Mouse (Mus musculus): Measurements from ENCODE around the gene Sufu.
A peak's percentile ranks its signal among the peaks of the same experiment; 100 is the strongest.

The Sufu gene

DNA sequence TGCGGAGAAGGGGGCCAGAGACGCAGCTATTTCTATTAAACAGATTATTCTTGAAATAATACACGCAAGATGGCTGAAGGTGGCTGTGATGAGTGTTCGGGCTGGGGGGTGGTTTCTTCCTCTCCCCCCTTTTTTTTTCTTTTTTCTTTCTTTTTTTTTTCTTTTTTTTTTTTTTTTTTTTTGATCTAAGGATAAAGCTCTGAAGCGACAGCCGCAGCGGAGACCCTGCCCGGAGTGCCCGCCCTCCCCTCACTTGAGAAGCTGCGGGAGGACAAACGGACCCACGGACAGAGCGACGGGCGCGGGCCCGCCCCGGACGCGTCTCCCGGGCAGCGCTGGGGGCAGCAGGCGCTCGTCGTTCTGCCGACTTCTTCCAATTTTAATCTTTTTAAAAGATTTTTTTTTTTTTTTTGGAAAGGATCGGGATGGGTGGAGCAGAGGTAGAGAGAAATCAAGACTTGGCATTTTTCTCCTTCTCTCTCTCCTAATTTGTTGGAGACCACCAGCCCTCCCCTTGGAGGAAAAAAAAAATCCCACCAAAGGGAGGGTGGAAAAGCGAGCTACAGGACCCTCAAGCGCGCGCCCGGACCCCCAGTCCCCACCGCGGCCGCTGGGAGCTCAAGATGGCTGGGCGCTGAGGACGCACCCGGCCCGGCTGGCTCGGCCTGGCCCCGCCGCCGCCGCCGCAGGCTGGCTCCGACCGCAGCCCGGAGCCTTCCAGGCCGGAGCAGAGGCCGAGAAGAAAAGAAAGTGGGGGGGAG, 104.1 kb downstream of the Sufu start:
- peak; percentile 56 to 64 for DNase-seq

- DNase-seq = peak; percentile 69 to 74
Observed at GRCm38 (mm10) chr19:46501401-46502068, 104.8 kb downstream of the Sufu start, which contains the start of gene Trim8. Gene Trim8 (plus strand): TSS chr19:46501702.

GRCm38 (mm10) chr19:46502069-46502455, 105.4 kb downstream of the Sufu start:
- DNase-seq = peak; percentile 81 to 85

DNA sequence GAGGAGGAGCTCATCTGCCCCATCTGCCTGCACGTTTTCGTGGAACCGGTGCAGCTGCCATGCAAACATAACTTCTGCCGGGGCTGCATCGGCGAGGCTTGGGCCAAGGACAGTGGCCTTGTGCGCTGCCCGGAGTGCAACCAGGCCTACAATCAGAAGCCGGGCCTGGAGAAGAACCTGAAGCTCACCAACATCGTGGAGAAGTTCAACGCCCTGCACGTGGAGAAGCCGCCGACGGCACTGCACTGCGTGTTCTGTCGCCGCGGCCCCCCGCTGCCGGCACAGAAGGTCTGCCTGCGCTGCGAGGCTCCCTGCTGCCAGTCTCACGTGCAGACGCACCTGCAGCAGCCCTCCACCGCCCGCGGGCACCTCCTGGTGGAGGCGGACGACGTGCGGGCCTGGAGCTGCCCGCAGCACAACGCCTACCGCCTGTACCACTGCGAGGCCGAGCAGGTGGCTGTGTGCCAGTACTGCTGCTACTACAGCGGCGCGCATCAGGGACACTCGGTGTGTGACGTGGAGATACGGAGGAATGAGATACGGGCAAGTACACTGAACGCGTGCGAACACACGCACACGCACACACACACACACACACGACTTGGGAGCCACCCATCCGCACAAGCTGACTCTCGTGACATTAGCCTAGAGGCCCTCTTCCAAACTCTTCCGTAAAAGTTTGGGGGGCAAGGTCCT, 105.9 kb downstream of the Sufu start:
- peak; percentile 88 to 90 for DNase-seq

DNA sequence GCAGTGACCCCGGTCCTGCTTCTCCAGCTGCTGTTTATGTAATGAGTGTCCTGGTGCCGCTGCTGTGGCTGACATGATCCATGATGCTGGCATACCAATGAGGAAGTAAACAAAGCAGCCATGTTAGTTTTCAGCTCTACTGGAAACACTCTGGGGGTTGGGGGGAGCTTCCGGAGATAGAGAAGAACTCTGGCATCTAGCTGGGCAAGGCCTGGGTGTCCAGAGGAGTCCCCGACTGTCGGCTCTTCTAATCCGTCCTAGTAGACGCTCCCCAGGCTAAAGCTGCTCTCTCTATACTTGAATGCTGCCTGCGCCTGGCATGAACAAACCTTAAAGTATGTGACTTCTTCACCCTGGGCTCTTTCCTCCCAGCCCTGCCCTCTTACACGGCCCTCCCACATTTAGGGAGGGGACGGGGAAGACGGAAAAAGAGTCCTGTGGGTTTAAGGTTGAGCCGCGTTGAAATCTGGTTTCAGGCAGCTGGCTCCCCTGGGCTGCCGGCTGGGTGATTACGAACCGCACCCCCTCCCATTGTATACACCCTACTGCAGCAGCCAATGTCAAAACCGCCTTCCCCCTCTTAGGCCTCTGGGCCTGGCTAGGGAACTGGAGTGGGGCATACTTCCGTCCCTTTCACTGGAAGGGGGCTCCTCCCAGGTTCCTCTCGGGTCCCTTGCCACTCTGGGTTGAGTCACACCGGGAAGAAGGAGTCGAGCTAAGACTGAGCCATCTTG, 106.8 kb downstream of the Sufu start:
- DNase-seq = peak; percentile 65 to 70

GRCm38 (mm10) chr19:46504085-46504552, 107.4 kb downstream of the Sufu start:
- DNase-seq = peak; percentile 62 to 65

DNA sequence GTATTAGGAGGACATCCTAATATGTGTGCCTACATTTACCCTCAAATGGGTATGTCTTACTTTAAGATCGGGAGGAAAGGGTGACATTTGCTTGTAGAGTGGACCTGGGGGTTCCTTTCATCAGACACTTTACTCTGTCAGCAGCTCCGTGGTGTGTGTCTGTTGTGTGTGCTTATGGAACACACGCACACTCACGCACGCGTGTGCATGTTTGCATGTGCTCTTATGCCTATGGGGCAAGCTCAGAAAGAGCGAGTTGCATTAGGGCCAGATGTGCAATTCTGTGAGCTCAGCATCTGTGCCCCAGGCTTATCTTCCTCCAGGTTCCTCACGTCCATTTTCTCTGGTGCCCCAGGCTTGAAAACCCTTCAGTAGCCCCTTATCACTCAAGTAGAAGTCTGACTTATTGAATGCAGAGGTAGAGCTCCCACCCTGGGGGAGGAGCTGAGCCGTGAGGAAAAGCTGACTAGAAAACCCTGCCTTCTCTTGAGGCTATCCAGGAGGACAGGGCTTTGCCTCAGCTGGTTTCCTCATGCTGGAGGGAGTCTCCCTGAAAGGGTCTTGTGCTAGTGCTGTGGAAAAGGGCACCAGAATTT, 108.2 kb downstream of the Sufu start:
- DNase-seq = no peak

- no peak for DNase-seq
Observed at GRCm38 (mm10) chr19:46505646-46506371, 109.1 kb downstream of the Sufu start.

DNA sequence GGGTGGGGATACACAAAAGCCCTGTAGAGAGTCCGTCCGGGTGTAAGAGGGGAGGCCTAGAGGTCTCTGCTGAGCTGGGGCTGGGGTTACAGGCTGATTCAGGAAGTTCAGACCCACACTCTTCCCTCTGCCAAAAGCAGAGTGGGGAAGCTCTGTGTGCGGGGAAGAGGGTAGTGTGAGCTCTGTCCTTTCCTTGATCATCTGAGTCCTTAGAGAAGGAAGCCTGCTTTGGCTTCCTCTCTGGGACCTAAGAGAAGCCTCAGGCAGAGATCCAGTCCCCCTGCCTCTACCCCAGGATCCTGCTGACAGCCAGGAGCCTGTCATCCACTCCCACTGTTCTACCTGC, 109.6 kb downstream of the Sufu start:
- DNase-seq = no peak

GRCm38 (mm10) chr19:46507181-46507581, 110.5 kb downstream of the Sufu start:
- DNase-seq = no peak

GRCm38 (mm10) chr19:46507806-46508205, 111.1 kb downstream of the Sufu start:
- no peak for DNase-seq

GRCm38 (mm10) chr19:46508738-46509137, 112.0 kb downstream of the Sufu start:
- no peak for DNase-seq

GRCm38 (mm10) chr19:46509202-46509601, 112.5 kb downstream of the Sufu start:
- DNase-seq = no peak

GRCm38 (mm10) chr19:46509736-46510135, 113.0 kb downstream of the Sufu start:
- DNase-seq = no peak

DNA sequence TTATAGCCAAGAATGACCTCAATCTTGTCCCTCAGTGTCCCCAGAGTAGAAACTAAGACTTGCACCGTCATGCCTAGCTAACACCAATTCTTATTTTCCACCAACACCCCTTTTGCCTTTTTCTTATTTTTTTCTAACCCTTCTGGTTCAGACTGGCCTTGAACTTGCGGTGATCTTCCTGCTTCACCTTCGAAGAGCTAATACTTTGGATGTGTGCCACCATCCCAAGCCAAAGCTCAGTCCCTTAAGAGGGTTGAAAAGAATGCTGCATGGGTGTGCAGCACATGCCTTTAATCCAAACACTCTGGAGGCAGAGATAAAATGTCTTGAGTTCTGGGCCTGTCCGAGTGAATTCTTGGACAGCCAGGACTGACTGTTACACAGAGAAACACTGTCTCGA, 113.7 kb downstream of the Sufu start:
- no peak for DNase-seq

DNA sequence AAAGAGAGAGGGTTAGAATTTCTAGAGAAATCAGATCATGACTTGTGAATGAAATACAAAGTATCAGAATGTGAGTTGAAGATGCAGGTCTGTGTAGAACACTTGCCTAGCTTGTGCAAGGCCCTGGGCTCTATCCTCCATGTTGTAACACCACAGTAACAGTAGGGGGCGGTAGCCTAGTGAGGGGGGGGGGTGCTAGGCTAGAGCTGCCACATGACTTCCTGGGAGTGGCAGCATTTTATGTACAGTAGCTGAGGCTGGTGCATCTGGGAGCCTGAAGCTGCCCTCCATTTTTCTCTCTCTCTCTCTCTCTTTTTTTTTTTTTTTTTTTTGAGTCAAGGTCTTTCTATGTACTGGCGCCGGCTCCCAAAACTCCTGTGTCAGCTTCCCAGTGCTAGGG, 114.1 kb downstream of the Sufu start:
- DNase-seq = peak; percentile 45 to 56

GRCm38 (mm10) chr19:46511263-46511662, 114.6 kb downstream of the Sufu start:
- peak in 1 of 2 experiments; percentile 30 for DNase-seq

GRCm38 (mm10) chr19:46514387-46514786, 117.7 kb downstream of the Sufu start:
- DNase-seq = no peak

DNA sequence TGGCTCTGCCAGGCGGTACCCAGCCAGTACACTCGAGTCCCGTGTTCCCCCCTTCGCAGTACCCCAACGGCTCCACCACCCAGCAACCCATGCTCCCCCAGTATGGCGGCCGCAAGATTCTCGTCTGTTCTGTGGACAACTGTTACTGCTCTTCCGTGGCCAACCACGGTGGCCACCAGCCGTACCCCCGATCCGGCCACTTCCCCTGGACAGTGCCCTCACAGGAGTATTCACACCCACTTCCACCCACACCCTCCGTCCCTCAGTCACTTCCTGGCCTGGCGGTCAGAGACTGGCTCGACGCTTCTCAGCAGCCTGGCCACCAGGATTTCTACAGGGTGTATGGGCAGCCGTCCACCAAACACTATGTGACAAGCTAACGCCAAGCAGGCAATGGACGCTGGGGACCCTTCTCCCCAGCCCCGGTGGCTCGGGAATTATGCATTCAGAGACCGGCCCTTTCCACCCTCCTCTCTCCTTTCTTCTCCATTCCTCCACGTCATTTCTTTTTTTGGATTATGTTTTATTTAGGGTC, 118.7 kb downstream of the Sufu start:
- no peak for DNase-seq

- peak; percentile 40 to 43 for DNase-seq
Observed at GRCm38 (mm10) chr19:46516667-46517528, 120.2 kb downstream of the Sufu start.

All from B cell, adult 2 months (primary cell).